Mouse (Mus musculus) heart, postnatal 0 days (tissue): Measurements from ENCODE around the gene Ntm.

ENCODE experiments used
- CTCF ChIP-seq: IDR thresholded peaks from 2 replicates; pipeline ENCODE4 v1.5.1; 2016; ENCODE audit warnings: antibody characterized with exemption, control low read depth, low read depth
- EP300 ChIP-seq: IDR thresholded peaks from 2 replicates; pipeline ENCODE4 v1.6.1; 2016; ENCODE audit warnings: antibody characterized with exemption, low read depth

GRCm38 (mm10) chr9:29071997-29072396 is 890.9 kb downstream of the Ntm start:
- TF ChIP-seq CTCF (no peak), EP300 (no peak)
